Mouse (Mus musculus): ENCODE results near the gene Syncrip. TPM values are rescaled to one million over a fixed set of nuclear protein-coding genes. Genes with fewer than 3 reads are reported as not detected.
A peak's percentile ranks its signal among the peaks of the same experiment; 100 is the strongest.

Gene Syncrip
- polyA plus RNA-seq, 1 experiment from 2014 or later, result 131 TPM

GRCm38 (mm10) chr9:88520849-88521483 lies 38.6 kb upstream of the Syncrip start:
- Histone ChIP-seq H3K4me3 (peak overlapping the region; percentile 84), H3K4me1 (peaks cover 23% of the 10 kb centered on the region), H3K9me3 (replicated peaks) (no peaks in the 10 kb centered on the region), H3K9ac (peak overlapping the region; percentile 97), H3K36me3 (ENCODE audit: poor library complexity, severe bottlenecking) (peaks cover 20% of the 10 kb centered on the region), H3K4me2 (peak overlapping the region; percentile 67), H3K27ac (no peak overlapping the region), H3K27me3 (no peaks in the 10 kb centered on the region)
- 26% methylated on average over 4 of the region's 4 CpGs for WGBS
- peak; percentile 2; the same call in 1 of the 2 replicates for ATAC-seq

GRCm38 (mm10) chr9:88520122-88520848 lies 37.9 kb upstream of the Syncrip start:
- Histone ChIP-seq H3K36me3 (ENCODE audit: poor library complexity, severe bottlenecking) (peaks cover 20% of the 10 kb centered on the region), H3K4me1 (peaks cover 23% of the 10 kb centered on the region), H3K27ac (0 out of 2 replicates have a peak overlapping the region, but pooled peaks have one; percentile 1), H3K4me2 (peak overlapping the region; percentile 67), H3K9ac (peak overlapping the region; percentile 97), H3K9me3 (replicated peaks) (no peaks in the 10 kb centered on the region), H3K27me3 (no peaks in the 10 kb centered on the region), H3K4me3 (peak overlapping the region; percentile 84)
- WGBS, result 21% methylated on average over 2 of the region's 2 CpGs
- no peak for ATAC-seq

GRCm38 (mm10) chr9:88519390-88520121 lies 37.2 kb upstream of the Syncrip start:
- no peak overlapping the region for H3K4me2 ChIP-seq
- H3K9ac ChIP-seq, result no peak overlapping the region
- peaks cover 23% of the 10 kb centered on the region for H3K4me1 ChIP-seq
- H3K27me3 ChIP-seq, result no peaks in the 10 kb centered on the region
- no peak overlapping the region for H3K4me3 ChIP-seq
- H3K9me3 ChIP-seq (replicated peaks), result no peaks in the 10 kb centered on the region
- no peak for ATAC-seq
- H3K27ac ChIP-seq, result peak overlapping the region; percentile 14; the same call in 1 of the 2 replicates
- H3K36me3 ChIP-seq (ENCODE audit: poor library complexity, severe bottlenecking), result peaks cover 20% of the 10 kb centered on the region

- H3K9ac ChIP-seq, result no peak overlapping the region
- no peaks in the 10 kb centered on the region for H3K27me3 ChIP-seq
- no peaks in the 10 kb centered on the region for H3K9me3 ChIP-seq (replicated peaks)
- H3K4me2 ChIP-seq, result no peak overlapping the region
- H3K36me3 ChIP-seq (ENCODE audit: poor library complexity, severe bottlenecking), result peaks cover 20% of the 10 kb centered on the region
- 91% methylated on average over 3 of the region's 3 CpGs for WGBS
- ATAC-seq, result no peak
- H3K4me3 ChIP-seq, result no peak overlapping the region
- peaks cover 20% of the 10 kb centered on the region for H3K4me1 ChIP-seq
- H3K27ac ChIP-seq, result no peak overlapping the region
These were observed 34.1 kb upstream of the Syncrip start for GRCm38 (mm10) chr9:88516361-88516995.

DNA sequence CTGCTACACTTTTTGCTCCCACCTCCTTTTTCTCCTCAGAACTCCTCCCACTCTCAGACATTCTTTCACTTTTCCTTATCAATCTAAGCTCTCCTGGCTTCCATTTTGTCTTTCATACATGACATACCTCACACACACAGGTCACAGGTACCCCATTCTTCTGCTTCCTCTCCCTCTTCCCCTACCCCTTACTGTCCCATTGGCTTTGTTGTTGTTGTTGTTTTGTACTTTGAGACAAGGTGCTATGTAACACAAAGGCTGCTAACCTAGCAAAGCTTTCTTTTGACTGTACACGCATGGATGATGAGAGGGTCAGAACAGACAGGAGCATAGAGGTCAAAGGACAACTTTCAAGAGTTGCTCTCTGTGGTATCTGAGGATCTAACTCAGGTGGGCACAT lies 33.2 kb upstream of the Syncrip start:
- 91% methylated on average over 1 of the region's 1 CpGs for WGBS
- Histone ChIP-seq H3K4me1 (peaks cover 13% of the 10 kb centered on the region), H3K36me3 (ENCODE audit: poor library complexity, severe bottlenecking) (peaks cover 14% of the 10 kb centered on the region), H3K9ac (no peak overlapping the region), H3K27ac (no peak overlapping the region), H3K9me3 (replicated peaks) (no peaks in the 10 kb centered on the region), H3K4me3 (no peak overlapping the region), H3K27me3 (no peaks in the 10 kb centered on the region), H3K4me2 (no peak overlapping the region)
- no peak for ATAC-seq

DNA sequence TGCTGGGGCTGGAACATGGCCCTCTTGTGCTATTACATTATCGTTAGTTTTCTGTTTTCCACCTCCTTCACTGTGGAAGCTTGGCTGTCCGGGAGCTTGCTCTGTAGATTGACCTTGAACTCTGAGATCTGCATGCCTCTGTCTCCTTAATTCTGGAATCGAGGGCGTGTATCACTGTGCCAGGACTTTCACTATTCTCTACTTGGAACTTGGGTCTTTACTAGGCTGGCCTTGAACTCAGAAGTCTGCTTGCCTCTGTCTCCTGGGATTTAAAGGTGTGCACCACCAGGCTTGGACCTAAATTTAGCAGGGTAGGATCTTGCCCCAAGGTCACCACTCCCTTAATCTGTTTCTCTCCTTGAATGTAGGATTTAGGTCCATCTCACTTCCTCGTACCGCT lies 19.5 kb upstream of the Syncrip start:
- no peak overlapping the region for H3K9ac ChIP-seq
- ATAC-seq, result no peak
- 91% methylated on average over 6 of the region's 6 CpGs for WGBS
- H3K4me1 ChIP-seq, result 0 out of 2 replicates have a peak, but pooled peaks cover 8% of the 10 kb centered on the region
- H3K27ac ChIP-seq, result no peak overlapping the region
- no peaks in the 10 kb centered on the region for H3K9me3 ChIP-seq (replicated peaks)
- H3K36me3 ChIP-seq (ENCODE audit: poor library complexity, severe bottlenecking), result no peaks in the 10 kb centered on the region
- H3K4me2 ChIP-seq, result no peak overlapping the region
- H3K27me3 ChIP-seq, result no peaks in the 10 kb centered on the region
- no peak overlapping the region for H3K4me3 ChIP-seq

DNA sequence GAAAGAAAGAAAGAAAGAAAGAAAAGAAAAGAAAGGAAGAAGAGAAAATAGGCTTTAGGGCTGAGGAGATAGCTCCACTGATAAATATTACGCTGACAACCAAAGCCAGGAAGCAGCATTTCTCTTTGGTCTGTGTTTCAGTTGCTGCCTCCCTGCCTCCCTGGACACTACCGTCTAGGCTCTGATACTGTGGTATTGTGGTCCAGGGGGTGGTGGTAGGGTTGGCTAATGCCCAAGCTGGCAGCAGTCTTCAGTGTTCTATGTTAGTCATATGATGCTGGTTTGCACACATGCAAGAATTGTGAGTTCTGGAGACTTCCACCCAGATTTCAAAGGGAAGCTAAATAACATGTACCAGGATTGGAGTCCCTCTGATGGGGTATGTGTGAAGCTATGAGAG lies 17.7 kb upstream of the Syncrip start:
- H3K9me3 ChIP-seq (replicated peaks), result no peaks in the 10 kb centered on the region
- H3K9ac ChIP-seq, result no peak overlapping the region
- no peak for ATAC-seq
- no peak overlapping the region for H3K4me2 ChIP-seq
- H3K4me3 ChIP-seq, result no peak overlapping the region
- no peak overlapping the region for H3K27ac ChIP-seq
- no peaks in the 10 kb centered on the region for H3K27me3 ChIP-seq
- no peaks in the 10 kb centered on the region for H3K36me3 ChIP-seq (ENCODE audit: poor library complexity, severe bottlenecking)
- WGBS, result 69% methylated on average over 2 of the region's 2 CpGs
- 0 out of 2 replicates have a peak, but pooled peaks cover 8% of the 10 kb centered on the region for H3K4me1 ChIP-seq

DNA sequence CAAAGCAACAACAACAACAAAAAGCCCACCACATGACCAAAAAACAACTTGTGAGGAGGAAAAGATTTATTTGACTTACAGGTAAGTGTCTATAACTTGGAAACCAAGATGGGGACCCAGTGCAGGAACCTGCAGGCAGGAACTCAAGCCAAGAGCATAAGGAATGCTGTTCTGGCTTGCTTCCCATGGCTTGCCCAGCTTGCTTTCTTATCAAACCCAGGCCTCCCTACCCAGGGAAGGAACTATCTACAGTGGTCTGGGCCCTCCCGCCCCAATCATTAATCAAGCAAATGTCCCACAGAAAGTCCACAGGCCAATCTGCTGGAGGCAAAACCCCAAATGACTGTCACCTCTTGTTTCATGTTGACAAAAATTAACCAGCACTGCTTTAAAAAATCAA lies 10.1 kb upstream of the Syncrip start:
- no peak overlapping the region for H3K27ac ChIP-seq
- WGBS, result 100% methylated on average over 1 of the region's 1 CpGs
- H3K36me3 ChIP-seq (ENCODE audit: poor library complexity, severe bottlenecking), result no peaks in the 10 kb centered on the region
- no peak for ATAC-seq
- no peak overlapping the region for H3K9ac ChIP-seq
- no peak overlapping the region for H3K4me3 ChIP-seq
- H3K27me3 ChIP-seq, result no peaks in the 10 kb centered on the region
- H3K4me2 ChIP-seq, result no peak overlapping the region
- no peaks in the 10 kb centered on the region for H3K4me1 ChIP-seq
- no peaks in the 10 kb centered on the region for H3K9me3 ChIP-seq (replicated peaks)

DNA sequence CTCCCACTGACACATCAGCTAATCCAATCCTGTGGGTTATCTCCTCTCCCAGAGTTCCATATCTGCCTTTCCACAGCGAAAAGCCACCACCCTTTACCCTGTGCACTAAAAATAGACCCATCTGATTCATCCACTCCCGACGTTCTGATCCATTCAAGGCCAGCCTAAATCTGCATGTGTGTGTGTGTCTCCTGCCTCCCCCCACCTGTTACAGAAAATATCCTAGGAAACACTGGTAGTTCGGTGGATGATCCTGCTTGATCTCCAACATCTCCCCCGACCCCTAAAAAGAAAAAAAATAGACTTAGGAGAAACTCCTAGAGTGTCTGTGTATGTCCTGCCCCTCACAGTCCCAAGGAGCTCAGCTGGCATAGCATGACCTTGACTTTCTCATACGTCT lies 2.2 kb upstream of the Syncrip start:
- Histone ChIP-seq H3K27me3 (no peaks in the 10 kb centered on the region), H3K4me1 (peaks cover 19% of the 10 kb centered on the region), H3K27ac (no peak overlapping the region), H3K4me3 (no peak overlapping the region), H3K9ac (no peak overlapping the region), H3K4me2 (no peak overlapping the region), H3K36me3 (ENCODE audit: poor library complexity, severe bottlenecking) (no peaks in the 10 kb centered on the region), H3K9me3 (replicated peaks) (no peaks in the 10 kb centered on the region)
- WGBS, result 62% methylated on average over 6 of the region's 6 CpGs
- ATAC-seq, result no peak

DNA sequence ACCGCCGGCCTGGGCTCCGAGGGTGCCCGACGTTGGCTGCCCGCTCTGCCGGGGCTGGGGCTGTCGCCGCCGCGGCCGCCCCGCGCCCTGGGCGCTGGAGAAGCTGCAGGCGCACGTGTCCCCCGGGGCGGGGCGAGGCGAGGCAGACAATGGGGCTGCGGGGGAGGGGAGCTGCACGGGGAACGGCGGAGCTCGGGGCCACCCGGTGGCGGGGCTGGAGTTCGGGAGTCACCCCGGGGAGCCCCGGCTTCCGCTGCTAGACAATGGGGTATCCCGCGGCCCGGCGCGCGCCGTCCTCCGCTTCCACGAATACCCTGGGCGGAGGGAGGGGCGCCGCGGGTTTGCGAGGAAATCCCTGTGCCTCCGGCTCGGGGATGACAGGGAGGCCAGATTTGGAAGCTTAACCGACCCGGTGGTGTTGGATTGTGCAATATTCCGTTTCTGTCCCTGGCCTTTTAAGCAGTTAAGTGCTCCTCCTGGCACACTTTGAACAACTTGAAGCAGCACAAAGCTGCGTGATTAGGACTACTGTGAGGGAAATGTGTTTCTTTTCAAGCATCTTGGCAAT lies 539 bp upstream of the Syncrip start:
- no peak for ATAC-seq
- no peaks in the 10 kb centered on the region for H3K9me3 ChIP-seq (replicated peaks)
- H3K4me2 ChIP-seq, result peak overlapping the region; percentile 62
- H3K27ac ChIP-seq, result peak overlapping the region; percentile 100
- no peaks in the 10 kb centered on the region for H3K36me3 ChIP-seq (ENCODE audit: poor library complexity, severe bottlenecking)
- H3K27me3 ChIP-seq, result no peaks in the 10 kb centered on the region
- WGBS, result under 1% methylated on average over 25 of the region's 52 CpGs
- peak overlapping the region; percentile 99 for H3K4me3 ChIP-seq
- peak overlapping the region; percentile 85 for H3K9ac ChIP-seq
- peaks cover 25% of the 10 kb centered on the region for H3K4me1 ChIP-seq

GRCm38 (mm10) chr9:88481791-88482160 lies 598 bp downstream of the Syncrip start:
- peak overlapping the region; percentile 100 for H3K27ac ChIP-seq
- WGBS, result 0% methylated on average over 28 of the region's 43 CpGs
- peak overlapping the region; percentile 99 for H3K9ac ChIP-seq
- H3K9me3 ChIP-seq (replicated peaks), result no peaks in the 10 kb centered on the region
- peaks cover 9% of the 10 kb centered on the region for H3K36me3 ChIP-seq (ENCODE audit: poor library complexity, severe bottlenecking)
- ATAC-seq, result no peak; the same call in 1 of the 2 replicates
- no peaks in the 10 kb centered on the region for H3K27me3 ChIP-seq
- H3K4me2 ChIP-seq, result peak overlapping the region; percentile 70
- peak overlapping the region; percentile 99 for H3K4me3 ChIP-seq
- peaks cover 31% of the 10 kb centered on the region for H3K4me1 ChIP-seq
